In genomic region chr15:99344148-99344870, GRCm38 (mm10) we compare ENCODE assay signal across 8 mouse cellular contexts. TPM values are rescaled to one million over a fixed set of nuclear protein-coding genes. Genes with fewer than 3 reads are reported as not detected.
DNase-seq lines count a peak whose midpoint lies in the region; ATAC-seq and TF ChIP-seq lines count a peak whose summit lies in the region.

No protein-coding gene starts in this region.

- TF ChIP-seq EP300 in heart, postnatal 0 days (IDR thresholded peaks at IDR 0.05; ENCODE audit: low read depth): no peak

- peak overlapping the region; percentile 58; the same call in 1 of the 2 replicates for H3K27ac ChIP-seq in intestine, embryonic 14.5 days (ENCODE audit: low read depth)
- no peak overlapping the region for H3K27ac ChIP-seq in intestine, postnatal 0 days (ENCODE audit: low read depth, low read length)
- H3K27ac ChIP-seq in embryonic facial prominence, embryonic 11.5 days (replicated peaks; ENCODE audit: low read depth, low read length): 0 out of 2 replicates have a peak overlapping the region, but pooled peaks have one; percentile 41
- peak overlapping the region; percentile 86 for H3K27ac ChIP-seq in heart, postnatal 0 days (ENCODE audit: low read depth)
- H3K27ac ChIP-seq in midbrain, embryonic 13.5 days: peak overlapping the region; percentile 22; the same call in 1 of the 2 replicates
- H3K27ac ChIP-seq in cerebellum, adult 2 months (ENCODE audit: insufficient read depth, low read length): no peak overlapping the region

- no peaks in the 10 kb centered on the region for H3K27me3 ChIP-seq in intestine, embryonic 14.5 days (replicated peaks; ENCODE audit: control insufficient read depth, insufficient read depth, low read length)
- H3K27me3 ChIP-seq in intestine, postnatal 0 days (replicated peaks; ENCODE audit: control insufficient read depth, insufficient read depth, low read length): no peaks in the 10 kb centered on the region
- H3K27me3 ChIP-seq in embryonic facial prominence, embryonic 11.5 days (ENCODE audit: control insufficient read depth, insufficient read depth, low read length): no peaks in the 10 kb centered on the region
- H3K27me3 ChIP-seq in heart, postnatal 0 days (ENCODE audit: control insufficient read depth, insufficient read depth, low read length): no peaks in the 10 kb centered on the region
- H3K27me3 ChIP-seq in midbrain, embryonic 13.5 days: no peaks in the 10 kb centered on the region
- H3K27me3 ChIP-seq in cerebellum, adult 2 months (ENCODE audit: control insufficient read depth, insufficient read depth, low read length): no peaks in the 10 kb centered on the region

- H3K9ac ChIP-seq in intestine, embryonic 14.5 days (ENCODE audit: low read length): no peak overlapping the region
- H3K9ac ChIP-seq in intestine, postnatal 0 days (ENCODE audit: low read depth, low read length): no peak overlapping the region
- H3K9ac ChIP-seq in embryonic facial prominence, embryonic 11.5 days (replicated peaks; ENCODE audit: low read length): no peak overlapping the region
- peak overlapping the region; percentile 31; the same call in 1 of the 2 replicates for H3K9ac ChIP-seq in heart, postnatal 0 days (replicated peaks; ENCODE audit: low read depth, low read length)
- no peak overlapping the region for H3K9ac ChIP-seq in midbrain, embryonic 13.5 days (replicated peaks)

- no peaks in the 10 kb centered on the region for H3K9me3 ChIP-seq in intestine, embryonic 14.5 days (ENCODE audit: control insufficient read depth, low read length)
- no peaks in the 10 kb centered on the region for H3K9me3 ChIP-seq in intestine, postnatal 0 days (ENCODE audit: control insufficient read depth)
- H3K9me3 ChIP-seq in embryonic facial prominence, embryonic 11.5 days (replicated peaks; ENCODE audit: control insufficient read depth, low read length): no peaks in the 10 kb centered on the region
- H3K9me3 ChIP-seq in heart, postnatal 0 days (replicated peaks; ENCODE audit: control insufficient read depth, low read length): no peaks in the 10 kb centered on the region
- H3K9me3 ChIP-seq in midbrain, embryonic 13.5 days: no peaks in the 10 kb centered on the region

- no peaks in the 10 kb centered on the region for H3K36me3 ChIP-seq in intestine, embryonic 14.5 days (ENCODE audit: control insufficient read depth, insufficient read depth, low read length)
- no peaks in the 10 kb centered on the region for H3K36me3 ChIP-seq in intestine, postnatal 0 days (ENCODE audit: control insufficient read depth, insufficient read depth)
- no peaks in the 10 kb centered on the region for H3K36me3 ChIP-seq in embryonic facial prominence, embryonic 11.5 days (replicated peaks; ENCODE audit: control insufficient read depth, insufficient read depth, low read depth, low read length)
- no peaks in the 10 kb centered on the region for H3K36me3 ChIP-seq in heart, postnatal 0 days (replicated peaks; ENCODE audit: control insufficient read depth, insufficient read depth, low read length)
- no peaks in the 10 kb centered on the region for H3K36me3 ChIP-seq in midbrain, embryonic 13.5 days

- H3K4me3 ChIP-seq in intestine, embryonic 14.5 days (ENCODE audit: low read depth, low read length): no peak overlapping the region
- H3K4me3 ChIP-seq in intestine, postnatal 0 days (ENCODE audit: low read depth, low read length): no peak overlapping the region
- H3K4me3 ChIP-seq in embryonic facial prominence, embryonic 11.5 days (ENCODE audit: low read depth, low read length): no peak overlapping the region
- no peak overlapping the region for H3K4me3 ChIP-seq in heart, postnatal 0 days (ENCODE audit: low read depth, low read length)
- H3K4me3 ChIP-seq in midbrain, embryonic 13.5 days (replicated peaks): no peak overlapping the region
- H3K4me3 ChIP-seq in cerebellum, adult 2 months (replicated peaks; ENCODE audit: insufficient read depth, low read depth, low read length): no peak overlapping the region

- no peak for DNase-seq in intestine, embryonic 14.5 days (ENCODE audit: low spot score)
- DNase-seq in embryonic facial prominence, embryonic 11.5 days (ENCODE audit: low spot score): no peak
- DNase-seq in heart, postnatal 0 days (ENCODE audit: low spot score): no peak
- DNase-seq in testis, postnatal 14 days (ENCODE audit: low spot score): no peak
- DNase-seq in right cerebral cortex, postnatal 14 days: no peak
- DNase-seq in cerebellum, adult 2 months: no peak

- WGBS in intestine, embryonic 14.5 days: 50% methylated on average over 8 of the region's 8 CpGs
- WGBS in intestine, postnatal 0 days: 63% methylated on average over 8 of the region's 8 CpGs
- WGBS in embryonic facial prominence, embryonic 11.5 days: 55% methylated on average over 8 of the region's 8 CpGs
- 46% methylated on average over 8 of the region's 8 CpGs for WGBS in heart, postnatal 0 days
- WGBS in midbrain, embryonic 13.5 days: 75% methylated on average over 8 of the region's 8 CpGs
- WGBS in cerebellum, adult 2 months: 60% methylated on average over 8 of the region's 8 CpGs

- no peak overlapping the region for H3K4me2 ChIP-seq in intestine, embryonic 14.5 days (ENCODE audit: low read length)
- H3K4me2 ChIP-seq in intestine, postnatal 0 days (replicated peaks; ENCODE audit: low read depth): no peak overlapping the region
- no peak overlapping the region for H3K4me2 ChIP-seq in embryonic facial prominence, embryonic 11.5 days (ENCODE audit: low read depth, low read length)
- H3K4me2 ChIP-seq in heart, postnatal 0 days (ENCODE audit: low read depth, low read length): peak overlapping the region; percentile 38
- H3K4me2 ChIP-seq in midbrain, embryonic 13.5 days (replicated peaks): no peak overlapping the region

- no peak for TF ChIP-seq CTCF in intestine, postnatal 0 days (IDR thresholded peaks at IDR 0.05; ENCODE audit: low read depth)
- no peak for TF ChIP-seq CTCF in heart, postnatal 0 days (IDR thresholded peaks at IDR 0.05; ENCODE audit: low read depth)
- TF ChIP-seq CTCF in cerebellum, adult 2 months (IDR thresholded peaks at IDR 0.05; ENCODE audit: borderline replicate concordance, insufficient read depth, low read depth, low read length): no peak

- peaks cover 50% of the 10 kb centered on the region for H3K4me1 ChIP-seq in intestine, embryonic 14.5 days (replicated peaks; ENCODE audit: control insufficient read depth, insufficient read depth, low read length)
- peaks cover 11% of the 10 kb centered on the region; the same call in 1 of the 2 replicates for H3K4me1 ChIP-seq in intestine, postnatal 0 days (replicated peaks; ENCODE audit: control insufficient read depth, insufficient read depth, low read length)
- peaks cover 8% of the 10 kb centered on the region; the same call in 1 of the 2 replicates for H3K4me1 ChIP-seq in embryonic facial prominence, embryonic 11.5 days (ENCODE audit: control insufficient read depth, insufficient read depth, low read length)
- H3K4me1 ChIP-seq in heart, postnatal 0 days (ENCODE audit: control insufficient read depth, insufficient read depth): peaks cover 69% of the 10 kb centered on the region
- H3K4me1 ChIP-seq in midbrain, embryonic 13.5 days (replicated peaks): peaks cover 21% of the 10 kb centered on the region
- 0 out of 2 replicates have a peak, but pooled peaks cover 4% of the 10 kb centered on the region for H3K4me1 ChIP-seq in cerebellum, adult 2 months (ENCODE audit: control insufficient read depth, insufficient read depth, low read length)

- TF ChIP-seq POLR2A in cerebellum, adult 2 months (IDR thresholded peaks at IDR 0.05; ENCODE audit: borderline replicate concordance, insufficient read depth, low read length): no peak

- ATAC-seq in intestine, embryonic 14.5 days (replicated peaks; ENCODE audit: low FRiP score, low TSS enrichment, low read depth): no peak
- no peak for ATAC-seq in intestine, postnatal 0 days
- ATAC-seq in embryonic facial prominence, embryonic 11.5 days (replicated peaks; ENCODE audit: insufficient number of reproducible peaks, low FRiP score, low TSS enrichment, low read depth): no peak
- ATAC-seq in heart, postnatal 0 days (ENCODE audit: insufficient read depth, low read depth): 0 out of 2 replicates have a peak, but pooled peaks have one; percentile 36
- no peak for ATAC-seq in midbrain, embryonic 13.5 days

RNA-seq across cellular contexts. Expression of gene Fmnl3, which starts 26.0 kb away (rescaled TPM):
- 15.9 and 19.5 TPM in 2 replicates for polyA plus RNA-seq in intestine, embryonic 14.5 days (2014; fragmentation: Nextera tagmentation; extraction: Ambion mirVana)
- polyA plus RNA-seq in intestine, postnatal 0 days (2015; fragmentation: Nextera tagmentation; extraction: Ambion mirVana): 5.6 and 5.9 TPM in 2 replicates
- polyA plus RNA-seq in embryonic facial prominence, embryonic 11.5 days (2014; fragmentation: Nextera tagmentation; extraction: Ambion mirVana): 17.1 and 17.6 TPM in 2 replicates
- 18.2 and 21.6 TPM in 2 replicates for total RNA-seq in heart, postnatal 0 days (2014; rRNA removed; ENCODE audit: low replicate concordance)
- polyA plus RNA-seq in heart, postnatal 0 days (2015; fragmentation: Nextera tagmentation; extraction: Ambion mirVana): 10.1 and 12.1 TPM in 2 replicates
- 8.5 and 8.7 TPM in 2 replicates for polyA plus RNA-seq in midbrain, embryonic 13.5 days (2015; fragmentation: Nextera tagmentation; extraction: Ambion mirVana)
- polyA plus RNA-seq in cerebellum, adult 2 months (2012; rRNA removed): 10.0 and 10.7 TPM in 2 replicates

RNA-seq across cellular contexts. Expression of gene Tmbim6, which starts 48.4 kb away (rescaled TPM):
- polyA plus RNA-seq in intestine, embryonic 14.5 days (2014; fragmentation: Nextera tagmentation; extraction: Ambion mirVana): 368 and 370 TPM in 2 replicates
- polyA plus RNA-seq in intestine, postnatal 0 days (2015; fragmentation: Nextera tagmentation; extraction: Ambion mirVana): 1,126 and 1,190 TPM in 2 replicates
- 225 and 228 TPM in 2 replicates for polyA plus RNA-seq in embryonic facial prominence, embryonic 11.5 days (2014; fragmentation: Nextera tagmentation; extraction: Ambion mirVana)
- 190 and 225 TPM in 2 replicates for total RNA-seq in heart, postnatal 0 days (2014; rRNA removed; ENCODE audit: low replicate concordance)
- 188 and 200 TPM in 2 replicates for polyA plus RNA-seq in heart, postnatal 0 days (2015; fragmentation: Nextera tagmentation; extraction: Ambion mirVana)
- polyA plus RNA-seq in midbrain, embryonic 13.5 days (2015; fragmentation: Nextera tagmentation; extraction: Ambion mirVana): 228 and 244 TPM in 2 replicates
- polyA plus RNA-seq in cerebellum, adult 2 months (2012; rRNA removed): 401 and 418 TPM in 2 replicates

RNA-seq across cellular contexts. Expression of gene Fam186b, which starts 48.6 kb away (rescaled TPM):
- 0.11 and 0.24 TPM in 2 replicates for polyA plus RNA-seq in intestine, embryonic 14.5 days (2014; fragmentation: Nextera tagmentation; extraction: Ambion mirVana)
- polyA plus RNA-seq in intestine, postnatal 0 days (2015; fragmentation: Nextera tagmentation; extraction: Ambion mirVana): not detected in 2 replicates
- polyA plus RNA-seq in embryonic facial prominence, embryonic 11.5 days (2014; fragmentation: Nextera tagmentation; extraction: Ambion mirVana): 0.08 and 0.10 TPM in 2 replicates
- not detected in 2 replicates for total RNA-seq in heart, postnatal 0 days (2014; rRNA removed; ENCODE audit: low replicate concordance)
- 0.07 and 0.22 TPM in 2 replicates for polyA plus RNA-seq in heart, postnatal 0 days (2015; fragmentation: Nextera tagmentation; extraction: Ambion mirVana)
- 0.35 TPM in 2 replicates for polyA plus RNA-seq in midbrain, embryonic 13.5 days (2015; fragmentation: Nextera tagmentation; extraction: Ambion mirVana)
- 1.1 and 1.9 TPM in 2 replicates for polyA plus RNA-seq in cerebellum, adult 2 months (2012; rRNA removed)

RNA-seq across cellular contexts. Expression of gene Prpf40b, which starts 49.4 kb away (rescaled TPM):
- polyA plus RNA-seq in intestine, embryonic 14.5 days (2014; fragmentation: Nextera tagmentation; extraction: Ambion mirVana): 40.6 and 51.1 TPM in 2 replicates
- polyA plus RNA-seq in intestine, postnatal 0 days (2015; fragmentation: Nextera tagmentation; extraction: Ambion mirVana): 10.8 and 12.7 TPM in 2 replicates
- 42.0 and 44.1 TPM in 2 replicates for polyA plus RNA-seq in embryonic facial prominence, embryonic 11.5 days (2014; fragmentation: Nextera tagmentation; extraction: Ambion mirVana)
- 25.4 and 26.9 TPM in 2 replicates for total RNA-seq in heart, postnatal 0 days (2014; rRNA removed; ENCODE audit: low replicate concordance)
- 27.4 and 29.3 TPM in 2 replicates for polyA plus RNA-seq in heart, postnatal 0 days (2015; fragmentation: Nextera tagmentation; extraction: Ambion mirVana)
- polyA plus RNA-seq in midbrain, embryonic 13.5 days (2015; fragmentation: Nextera tagmentation; extraction: Ambion mirVana): 115 and 125 TPM in 2 replicates
- polyA plus RNA-seq in cerebellum, adult 2 months (2012; rRNA removed): 141 and 152 TPM in 2 replicates

Comparison
In these comparisons a context has a peak if more than half of its experiments do, and no peak if none do; other contexts are left out.
1. H3K27ac ChIP-seq: peak in intestine, embryonic 14.5 days (single experiment), embryonic facial prominence, embryonic 11.5 days (single experiment), heart, postnatal 0 days (single experiment) and midbrain, embryonic 13.5 days (single experiment); none in intestine, postnatal 0 days (single experiment) and cerebellum, adult 2 months (single experiment).